Mouse (Mus musculus): ENCODE results near the gene Esr1.

- TF ChIP-seq CTCF (IDR thresholded peaks at IDR 0.05; ENCODE audit: low read depth, low read length) (peak; percentile 18; the same call in 1 of the 2 replicates), GATA2 (IDR thresholded peaks at IDR 0.05; ENCODE audit: borderline replicate concordance, low read depth, low read length) (no peak), GATA1 (IDR thresholded peaks at IDR 0.05; ENCODE audit: borderline replicate concordance, low read length) (no peak)
Measured at GRCm38 (mm10) chr10:4626432-4626831, 15.0 kb downstream of the Esr1 start.
